Mouse (Mus musculus) liver, embryonic 15.5 days (tissue): ENCODE measurements around the gene Olfr1066. TPM values are rescaled to one million over a fixed set of nuclear protein-coding genes. Genes with fewer than 3 reads are reported as not detected.
"Not testable (repeated sequence)": the region's sequence is repeated elsewhere in the genome, so short reads cannot be mapped to it uniquely, and the experiment has no call there.

Experiments
- ATAC-seq: fragments of 200-750 bp; cut with Nextera tagmentation; 2 replicates; pipeline ENCODE4 v1.8.0; 2017; ENCODE audit warnings: moderate number of reproducible peaks, mild to moderate bottlenecking, moderate library complexity; ENCODE audit not compliant: insufficient read depth
- H3K27ac ChIP-seq: fragments of 300-500 bp; sonication (generic); replicated peaks from 2 replicates; pipeline ENCODE4 v1.5.1; 2015; ENCODE audit warnings: mild to moderate bottlenecking, inconsistent platforms
- H3K27me3 ChIP-seq: fragments of 300-500 bp; sonication (generic); 2 replicates; pipeline ENCODE4 v1.6.1; 2015; ENCODE audit warnings: mild to moderate bottlenecking, inconsistent platforms
- H3K36me3 ChIP-seq: fragments of 300-500 bp; sonication (generic); replicated peaks from 2 replicates; pipeline ENCODE4 v1.6.1; 2015; ENCODE audit warnings: moderate library complexity, mild to moderate bottlenecking, inconsistent platforms
- H3K4me1 ChIP-seq: fragments of 300-500 bp; sonication (generic); replicated peaks from 2 replicates; pipeline ENCODE4 v1.6.1; 2015; ENCODE audit warnings: inconsistent platforms
- H3K4me2 ChIP-seq: fragments of 300-500 bp; sonication (generic); 2 replicates; pipeline ENCODE4 v1.6.1; 2015; ENCODE audit warnings: moderate library complexity, mild to moderate bottlenecking, inconsistent platforms
- H3K4me3 ChIP-seq: fragments of 300-500 bp; sonication (generic); replicated peaks from 2 replicates; pipeline ENCODE4 v1.5.1; 2015; ENCODE audit warnings: mild to moderate bottlenecking, inconsistent platforms
- H3K9ac ChIP-seq: fragments of 300-500 bp; sonication (generic); 2 replicates; pipeline ENCODE4 v1.6.1; 2015; ENCODE audit warnings: moderate library complexity, mild to moderate bottlenecking, inconsistent platforms
- H3K9me3 ChIP-seq: fragments of 300-500 bp; sonication (generic); replicated peaks from 2 replicates; pipeline ENCODE4 v1.6.1; 2016; ENCODE audit warnings: inconsistent platforms
- WGBS: fragments of 180-500 bp; shearing (Covaris S2); methylation state at CpG from one replicate; pipeline ENCODE4 v1.1.7; 2015; ENCODE audit warnings: mixed read lengths; ENCODE audit not compliant: insufficient replicate concordance; 5-methylcytosine and 5-hydroxymethylcytosine counted together
- polyA plus RNA-seq: library from polyadenylated mRNA; unstranded; fragments of >200 nt; fragmentation: Nextera tagmentation; extraction: Ambion mirVana; gene quantifications from 2 replicates; pipeline ENCODE4 v1.2.1, GENCODE M21; 2015

Gene Olfr1066
- polyA plus RNA-seq, result not detected in 2 replicates

DNA sequence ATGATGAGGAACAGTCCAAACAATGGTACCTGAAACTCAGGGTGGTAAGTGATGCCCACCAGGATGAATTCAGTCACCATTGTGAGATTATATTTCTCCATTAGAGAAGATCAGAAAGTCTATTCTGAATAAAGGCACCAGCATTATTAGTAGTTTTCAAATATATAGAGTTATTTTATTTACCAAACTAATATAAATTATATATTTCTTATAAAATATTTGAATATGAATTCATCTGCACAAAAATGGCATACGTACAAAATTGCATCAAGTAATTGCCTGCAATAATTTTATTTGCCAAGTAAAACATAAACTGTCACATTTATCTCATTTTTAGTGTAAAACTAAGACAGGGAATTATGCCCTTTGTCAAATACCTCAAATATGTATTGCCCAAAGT is at the start of gene Olfr1066:
Olfr1066 (minus strand) TSS at position 101 of the 400 bp plus-strand sequence.
- Histone ChIP-seq H3K27me3 (no peaks in the 10 kb centered on the region), H3K4me3 (no peak within 1 kb of the TSS), H3K9ac (no peak within 1 kb of the TSS), H3K9me3 (no peaks in the 10 kb centered on the region), H3K4me2 (no peak within 1 kb of the TSS), H3K4me1 (no peaks in the 10 kb centered on the region), H3K27ac (no peak within 1 kb of the TSS), H3K36me3 (no peaks in the 10 kb centered on the region)
- 55% methylated on average over 1 of the region's 1 CpGs for WGBS
- no peak for ATAC-seq

DNA sequence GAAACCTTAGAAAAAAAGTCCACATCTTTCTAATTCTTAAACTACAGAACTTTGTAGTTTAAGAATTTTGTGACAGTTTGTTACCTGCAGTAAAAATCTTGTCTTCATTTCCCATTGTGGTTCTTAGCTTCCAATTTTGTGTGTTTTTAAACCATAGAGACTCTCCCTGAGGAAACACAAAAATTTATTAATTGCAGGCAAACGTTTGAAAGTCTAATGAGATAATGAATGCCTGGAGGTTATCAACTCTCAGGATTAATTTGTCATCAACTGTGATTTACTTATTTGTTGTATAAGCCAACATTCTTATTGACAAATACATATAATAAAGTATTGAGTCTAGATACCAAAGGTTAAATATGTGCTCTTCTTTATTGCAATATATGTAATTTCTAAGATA is 31.2 kb upstream of the Olfr1066 start, which contains the start of gene Olfr228:
Olfr228 (minus strand) TSS at position 101 of the 400 bp plus-strand sequence.
- Histone ChIP-seq H3K4me3 (no peak within 1 kb of the TSS), H3K27ac (no peak within 1 kb of the TSS), H3K9ac (no peak within 1 kb of the TSS), H3K4me2 (no peak within 1 kb of the TSS), H3K27me3 (no peaks in the 10 kb centered on the region), H3K36me3 (no peaks in the 10 kb centered on the region), H3K9me3 (no peaks in the 10 kb centered on the region), H3K4me1 (no peaks in the 10 kb centered on the region)
- no peak for ATAC-seq
- 21% methylated on average over 1 of the region's 1 CpGs for WGBS

DNA sequence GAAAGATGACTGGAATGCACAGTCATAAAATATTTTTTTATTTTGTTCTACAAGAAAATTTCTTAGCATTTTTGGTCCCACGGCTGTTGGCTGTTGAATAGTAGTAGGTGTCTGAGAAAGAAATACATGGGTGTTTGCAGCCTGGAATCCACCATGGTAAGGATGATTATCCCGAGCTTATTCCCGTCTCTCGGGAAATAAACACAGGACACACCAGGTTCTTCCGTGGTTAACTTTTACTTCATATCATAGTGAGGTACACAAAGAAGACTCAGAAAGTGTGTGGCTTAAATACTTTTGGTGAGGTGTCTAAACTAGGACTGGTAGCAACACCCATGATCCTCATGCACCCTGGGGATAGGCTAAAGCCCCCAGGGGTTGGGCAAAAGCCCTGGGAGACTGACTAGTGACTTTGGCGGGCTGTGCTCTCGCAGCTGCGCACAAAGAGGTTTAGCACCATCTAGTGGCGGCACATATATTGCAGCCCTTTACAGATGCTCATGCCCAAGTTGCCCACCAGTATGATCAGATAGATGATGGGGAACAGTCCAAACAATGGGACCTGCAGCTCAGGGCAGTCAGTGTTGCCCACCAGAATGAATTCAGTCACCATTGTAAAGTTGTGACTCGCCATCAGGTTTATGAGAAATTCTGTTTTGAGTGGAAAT is 8.5 kb upstream of the Olfr1066 start:
- Histone ChIP-seq H3K27me3 (no peaks in the 10 kb centered on the region), H3K9ac (no peak overlapping the region), H3K27ac (no peak overlapping the region), H3K36me3 (no peaks in the 10 kb centered on the region), H3K4me2 (no peak overlapping the region), H3K4me3 (no peak overlapping the region), H3K4me1 (no peaks in the 10 kb centered on the region), H3K9me3 (no peaks in the 10 kb centered on the region)
- WGBS, result 24% methylated on average over 10 of the region's 10 CpGs
- ATAC-seq, result no peak

DNA sequence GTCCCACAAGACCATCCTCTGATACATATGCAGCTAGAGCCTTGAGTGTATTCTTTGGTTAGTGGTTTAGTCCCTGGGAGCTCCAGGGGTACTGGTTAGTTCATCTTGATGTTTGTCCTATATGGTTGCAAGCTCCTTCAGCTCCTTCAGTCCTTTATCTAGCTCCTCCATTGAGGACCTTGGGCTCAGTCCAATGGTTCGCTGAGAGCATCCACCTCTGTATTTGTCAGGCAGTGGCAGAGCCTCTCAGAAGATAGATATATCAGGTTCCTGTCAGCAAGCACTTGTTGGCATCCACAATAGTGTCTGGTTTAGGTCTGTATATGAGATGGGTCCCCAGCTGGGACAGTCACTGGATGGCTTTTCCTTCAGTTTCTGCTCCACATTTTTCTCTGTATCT is 4.4 kb upstream of the Olfr1066 start:
- WGBS, result 62% methylated on average over 1 of the region's 1 CpGs
- H3K4me2 ChIP-seq, result no peak overlapping the region
- ATAC-seq, result no peak

DNA sequence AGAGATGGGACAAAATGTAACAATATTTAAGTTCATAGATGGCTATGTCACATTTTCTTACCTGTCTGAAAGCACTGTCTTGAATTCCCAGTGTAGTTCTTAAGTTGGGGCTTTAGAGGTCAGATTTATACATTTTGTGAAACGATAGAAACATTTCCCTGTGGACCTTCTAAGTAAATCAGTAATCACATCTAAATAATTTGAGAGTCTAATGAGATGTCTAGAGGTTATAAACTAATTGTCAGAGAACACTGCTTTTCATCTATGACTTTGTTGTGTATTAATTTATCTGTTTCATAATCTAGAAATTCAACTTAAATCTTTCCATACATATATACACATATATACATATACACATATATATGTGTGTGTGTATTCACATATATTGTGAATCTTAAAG is 5.6 kb downstream of the Olfr1066 start, which contains the start of gene Olfr1065:
Olfr1065 (minus strand) TSS at position 101 of the 400 bp plus-strand sequence.
- not testable (repeated sequence) for H3K4me2 ChIP-seq, H3K4me1 ChIP-seq, H3K9me3 ChIP-seq, H3K36me3 ChIP-seq, H3K4me3 ChIP-seq, H3K27ac ChIP-seq, ATAC-seq, H3K9ac ChIP-seq, H3K27me3 ChIP-seq
- 50% methylated on average over 1 of the region's 1 CpGs for WGBS

More for the DNA sequence above, 4.4 kb upstream of the Olfr1066 start:
- H3K9ac ChIP-seq, result no peak overlapping the region
- no peaks in the 10 kb centered on the region for H3K27me3 ChIP-seq
- H3K9me3 ChIP-seq, result no peaks in the 10 kb centered on the region
- no peak overlapping the region for H3K4me3 ChIP-seq
- H3K4me1 ChIP-seq, result no peaks in the 10 kb centered on the region
- H3K27ac ChIP-seq, result no peak overlapping the region
- H3K36me3 ChIP-seq, result no peaks in the 10 kb centered on the region

DNA sequence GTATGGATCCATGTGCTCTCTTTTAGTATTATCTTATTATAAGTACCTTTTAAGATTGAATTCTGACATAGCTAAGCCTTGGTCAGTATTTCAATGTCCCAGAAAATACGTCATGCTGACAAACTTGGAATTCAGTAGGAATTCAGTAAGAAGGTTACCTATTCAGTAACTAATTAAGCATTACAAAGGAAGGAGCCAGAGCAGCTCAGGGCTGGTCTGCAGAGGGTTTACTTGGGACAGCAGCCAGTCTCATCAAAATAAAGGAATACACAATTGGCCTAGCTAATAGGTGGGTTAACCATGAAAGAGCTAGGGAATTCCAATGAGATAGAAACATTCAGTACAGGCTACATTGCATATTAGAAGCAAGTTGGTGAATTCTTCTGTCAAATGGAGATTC is 14.0 kb downstream of the Olfr1066 start:
- not testable (repeated sequence) for H3K9ac ChIP-seq, H3K4me1 ChIP-seq, H3K4me3 ChIP-seq, H3K27me3 ChIP-seq, H3K4me2 ChIP-seq, ATAC-seq, H3K36me3 ChIP-seq, H3K27ac ChIP-seq, H3K9me3 ChIP-seq
- WGBS, result 42% methylated on average over 1 of the region's 1 CpGs

DNA sequence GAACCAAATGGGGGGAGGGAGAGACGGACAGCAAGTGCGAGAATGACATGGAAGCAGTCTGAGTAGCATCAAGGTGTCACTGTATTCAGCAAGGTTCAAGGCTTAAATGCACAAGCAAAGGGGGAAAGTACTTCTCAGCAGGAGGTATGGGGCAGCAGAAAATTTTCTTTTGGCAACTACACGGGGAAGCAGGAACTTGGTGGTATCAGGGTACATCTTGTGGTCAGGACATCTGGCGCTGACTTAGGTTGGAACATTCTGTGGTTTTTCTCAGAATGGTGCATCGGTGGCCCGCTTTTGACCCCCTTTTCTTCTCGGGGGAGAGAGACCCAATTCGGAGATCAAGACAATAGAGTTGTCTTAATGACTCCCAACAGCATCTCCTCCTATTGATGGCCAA is 27.6 kb downstream of the Olfr1066 start:
- H3K9ac ChIP-seq, H3K36me3 ChIP-seq, H3K9me3 ChIP-seq, H3K4me1 ChIP-seq, H3K4me3 ChIP-seq, H3K4me2 ChIP-seq, H3K27me3 ChIP-seq, ATAC-seq, H3K27ac ChIP-seq: not testable (repeated sequence)
- whole genome bisulfite sequencing, result 41% methylated on average over 8 of the region's 8 CpGs

DNA sequence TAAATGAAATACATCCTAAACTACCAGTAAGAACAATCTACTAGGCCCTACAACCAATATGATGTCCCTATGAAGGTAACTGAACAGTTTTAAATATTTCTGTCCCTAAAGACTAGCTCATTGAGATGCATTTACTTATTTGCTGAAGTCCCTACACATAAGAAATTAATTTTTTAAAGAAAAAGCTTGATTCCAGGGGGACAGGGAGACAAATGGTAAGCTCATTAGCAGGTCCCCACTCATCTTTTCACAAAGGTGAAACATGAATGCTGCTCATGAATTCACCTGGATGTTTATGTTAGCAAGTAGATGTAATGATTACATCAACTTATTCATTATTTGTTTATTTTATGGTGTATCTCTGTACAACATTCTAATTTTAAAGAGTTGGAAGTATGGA is 29.4 kb downstream of the Olfr1066 start, which contains the start of gene Olfr1062:
Olfr1062 (minus strand) TSS at position 101 of the 400 bp plus-strand sequence.
- not testable (repeated sequence) for H3K27me3 ChIP-seq, H3K4me3 ChIP-seq, H3K4me2 ChIP-seq, H3K9me3 ChIP-seq, H3K4me1 ChIP-seq, H3K27ac ChIP-seq, H3K36me3 ChIP-seq, H3K9ac ChIP-seq, ATAC-seq

DNA sequence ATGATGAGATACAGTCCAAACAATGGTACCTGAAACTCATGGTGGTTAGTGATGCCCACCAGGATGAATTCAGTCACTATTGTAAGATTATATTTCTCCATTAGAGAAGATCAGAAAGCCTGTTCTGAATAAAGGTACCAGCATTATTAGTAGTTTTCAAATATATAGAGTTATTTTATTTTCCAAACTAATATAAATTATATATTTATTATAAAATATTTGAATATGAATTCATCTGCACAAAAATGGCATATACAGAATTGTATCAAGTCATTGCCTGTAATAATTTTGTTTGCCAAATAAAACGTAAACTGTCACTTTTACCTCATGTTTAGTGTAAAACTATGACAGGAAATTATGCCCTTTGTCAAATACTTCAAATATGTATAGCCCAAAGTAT is 42.1 kb downstream of the Olfr1066 start, which contains the start of gene Olfr1061:
Olfr1061 (minus strand) TSS at position 101 of the 400 bp plus-strand sequence.
- no peaks in the 10 kb centered on the region for H3K4me1 ChIP-seq
- H3K36me3 ChIP-seq, result no peaks in the 10 kb centered on the region
- H3K4me3 ChIP-seq, result no peak within 1 kb of the TSS
- H3K27ac ChIP-seq, result no peak within 1 kb of the TSS
- no peaks in the 10 kb centered on the region for H3K9me3 ChIP-seq
- ATAC-seq, result no peak
- 50% methylated on average over 1 of the region's 1 CpGs for WGBS
- no peak within 1 kb of the TSS for H3K4me2 ChIP-seq
- no peak within 1 kb of the TSS for H3K9ac ChIP-seq
- no peaks in the 10 kb centered on the region for H3K27me3 ChIP-seq

Other genes with a start within 250 kb of the Olfr1066 start
- not detected in 2 replicates for gene Olfr1046, start 237.0 kb downstream of the Olfr1066 start, polyA plus RNA-seq
- not detected in 2 replicates for gene Olfr1047, start 224.9 kb downstream of the Olfr1066 start, polyA plus RNA-seq
- not detected in 2 replicates for gene Olfr1048, start 216.0 kb downstream of the Olfr1066 start, polyA plus RNA-seq
- gene Olfr1049, start 197.9 kb downstream of the Olfr1066 start, polyA plus RNA-seq, result not detected in 2 replicates
- not detected in 2 replicates for gene Olfr1051, start 177.2 kb downstream of the Olfr1066 start, polyA plus RNA-seq
- gene Olfr1052, start 163.8 kb downstream of the Olfr1066 start, polyA plus RNA-seq, result not detected in 2 replicates
- not detected in 2 replicates for gene Olfr1053, start 141.0 kb downstream of the Olfr1066 start, polyA plus RNA-seq
- not detected in 2 replicates for gene Olfr1054, start 120.8 kb downstream of the Olfr1066 start, polyA plus RNA-seq
- gene Olfr1055, start 106.0 kb downstream of the Olfr1066 start, polyA plus RNA-seq, result not detected in 2 replicates
- gene Olfr1056, start 93.8 kb downstream of the Olfr1066 start, polyA plus RNA-seq, result not detected in 2 replicates
- not detected in 2 replicates for gene Olfr1057, start 77.9 kb downstream of the Olfr1066 start, polyA plus RNA-seq
- not detected in 2 replicates for gene Olfr1058, start 67.7 kb downstream of the Olfr1066 start, polyA plus RNA-seq
- not detected in 2 replicates for gene Olfr1061, start 42.2 kb downstream of the Olfr1066 start, polyA plus RNA-seq
- not detected in 2 replicates for gene Olfr1062, start 29.5 kb downstream of the Olfr1066 start, polyA plus RNA-seq
- gene Olfr1065, start 5.7 kb downstream of the Olfr1066 start, polyA plus RNA-seq, result not detected in 2 replicates
- gene Olfr228, start 31.1 kb upstream of the Olfr1066 start, polyA plus RNA-seq, result not detected in 2 replicates
- not detected in 2 replicates for gene Olfr1076, start 52.2 kb upstream of the Olfr1066 start, polyA plus RNA-seq
- not detected in 2 replicates for gene Olfr1079, start 86.2 kb upstream of the Olfr1066 start, polyA plus RNA-seq
- not detected in 2 replicates for gene Olfr1080, start 102.0 kb upstream of the Olfr1066 start, polyA plus RNA-seq
- gene Olfr1082, start 142.7 kb upstream of the Olfr1066 start, polyA plus RNA-seq, result not detected in 2 replicates
- gene Olfr1084, start 183.5 kb upstream of the Olfr1066 start, polyA plus RNA-seq, result not detected in 2 replicates
- not detected in 2 replicates for gene Olfr1085, start 205.8 kb upstream of the Olfr1066 start, polyA plus RNA-seq
- gene Olfr1086, start 223.8 kb upstream of the Olfr1066 start, polyA plus RNA-seq, result not detected in 2 replicates
- not detected in 2 replicates for gene Olfr1087, start 242.1 kb upstream of the Olfr1066 start, polyA plus RNA-seq